Mouse (Mus musculus): ENCODE data around the gene Nrm. TPM values are rescaled to one million over a fixed set of nuclear protein-coding genes. Genes with fewer than 3 reads are reported as not detected.

Gene Nrm
- polyA plus RNA-seq, 1 experiment: 8.6 TPM

DNA sequence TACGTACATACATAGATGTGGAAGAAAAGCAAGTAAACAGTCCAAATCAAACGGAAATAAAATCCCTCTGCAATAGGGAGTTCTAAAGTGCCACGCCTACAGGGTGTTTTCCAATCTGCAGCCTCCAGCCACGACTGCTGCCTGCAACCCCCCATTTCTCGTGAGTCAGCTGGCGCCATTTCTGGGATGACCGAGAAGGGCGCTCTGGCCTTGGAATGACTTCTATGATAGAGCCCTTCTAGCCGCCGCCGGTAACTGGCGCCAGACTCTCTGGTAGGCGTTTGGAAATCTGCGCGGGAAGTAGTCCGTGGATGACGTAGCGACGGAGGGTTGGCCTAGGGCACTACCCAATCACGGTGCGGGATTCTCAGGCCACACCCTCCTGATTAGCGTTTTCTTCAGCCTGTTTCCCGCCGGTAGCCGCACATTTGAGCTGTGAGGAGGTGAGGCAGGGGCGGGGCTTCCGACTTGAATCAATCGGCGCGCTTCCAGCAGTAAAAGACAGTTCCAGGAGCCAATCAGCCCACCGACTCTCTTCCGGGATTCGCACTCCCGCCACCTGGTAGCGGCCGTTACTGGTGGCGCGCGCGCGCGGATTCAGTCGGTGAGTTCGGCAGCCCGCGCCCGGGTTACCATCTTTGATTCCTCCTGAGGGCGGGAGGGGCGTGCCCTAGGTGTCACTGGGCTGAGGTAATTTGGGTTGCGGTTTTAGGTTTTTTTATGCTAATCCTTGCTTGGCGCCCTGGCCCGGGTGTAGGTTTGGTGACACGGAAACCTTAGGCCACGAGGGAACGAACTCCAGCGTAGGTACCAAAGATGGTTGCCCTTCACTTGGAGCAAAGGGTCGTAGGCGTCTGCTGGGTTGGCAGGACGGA is 19.8 kb upstream of the Nrm start, which contains the start of gene Mdc1:
Gene Mdc1 (plus strand): TSS at position 440 of the 875 bp plus-strand sequence.
- Histone ChIP-seq H3K4me3 (replicated peaks; ENCODE audit: insufficient read depth, low read depth, low read length) (peak within 1 kb of the TSS; percentile 85), H3K27ac (ENCODE audit: insufficient read depth, low read length) (peak within 1 kb of the TSS; percentile 60), H3K27me3 (ENCODE audit: control insufficient read depth, insufficient read depth, low read length) (no peaks in the 10 kb centered on the region), H3K4me1 (ENCODE audit: control insufficient read depth, insufficient read depth, low read length) (peaks cover 3% of the 10 kb centered on the region; the same call in 1 of the 2 replicates)
- WGBS: under 1% methylated on average over 59 of the region's 59 CpGs
- TF ChIP-seq POLR2A (IDR thresholded peaks at IDR 0.05; ENCODE audit: borderline replicate concordance, insufficient read depth, low read length) (peak; percentile 69; the same call in 1 of the 2 replicates), CTCF (IDR thresholded peaks at IDR 0.05; ENCODE audit: borderline replicate concordance, insufficient read depth, low read depth, low read length) (no peak)
- peak; percentile 99 to 100 for DNase-seq

DNA sequence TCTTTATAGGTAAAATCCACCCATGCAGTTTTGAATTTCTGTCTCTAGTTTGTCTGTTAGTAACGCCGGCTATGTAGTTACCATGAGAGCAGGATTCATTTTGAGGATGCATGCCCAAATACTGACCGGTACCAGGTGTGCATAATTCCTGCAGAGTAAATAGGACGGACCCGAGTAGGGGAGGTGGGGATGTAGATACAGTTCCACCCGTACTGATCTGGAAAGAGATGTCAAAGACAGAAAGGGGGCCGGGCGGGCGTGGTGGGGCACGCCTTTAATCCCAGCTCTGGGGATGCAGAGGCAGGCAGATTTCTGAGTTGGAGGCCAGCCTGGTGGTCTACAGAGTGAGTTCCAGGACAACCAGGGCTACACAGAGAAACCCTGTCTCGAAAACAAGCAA is 19.1 kb upstream of the Nrm start:
- Histone ChIP-seq H3K27me3 (ENCODE audit: control insufficient read depth, insufficient read depth, low read length) (no peaks in the 10 kb centered on the region), H3K4me1 (ENCODE audit: control insufficient read depth, insufficient read depth, low read length) (no peaks in the 10 kb centered on the region), H3K27ac (ENCODE audit: insufficient read depth, low read length) (no peak overlapping the region), H3K4me3 (replicated peaks; ENCODE audit: insufficient read depth, low read depth, low read length) (peak overlapping the region; percentile 85)
- TF ChIP-seq CTCF (IDR thresholded peaks at IDR 0.05; ENCODE audit: borderline replicate concordance, insufficient read depth, low read depth, low read length): no peak
- WGBS: 12% methylated on average over 11 of the region's 11 CpGs
- DNase-seq: no peak

GRCm38 (mm10) chr17:35843514-35843913 is 17.6 kb upstream of the Nrm start:
- no peaks in the 10 kb centered on the region for H3K4me1 ChIP-seq (ENCODE audit: control insufficient read depth, insufficient read depth, low read length)
- no peak overlapping the region for H3K4me3 ChIP-seq (replicated peaks; ENCODE audit: insufficient read depth, low read depth, low read length)
- H3K27ac ChIP-seq (ENCODE audit: insufficient read depth, low read length): no peak overlapping the region
- no peak for TF ChIP-seq CTCF (IDR thresholded peaks at IDR 0.05; ENCODE audit: borderline replicate concordance, insufficient read depth, low read depth, low read length)
- no peak for TF ChIP-seq POLR2A (IDR thresholded peaks at IDR 0.05; ENCODE audit: borderline replicate concordance, insufficient read depth, low read length)
- H3K27me3 ChIP-seq (ENCODE audit: control insufficient read depth, insufficient read depth, low read length): no peaks in the 10 kb centered on the region
- WGBS: 97% methylated on average over 3 of the region's 3 CpGs
- DNase-seq: no peak

DNA sequence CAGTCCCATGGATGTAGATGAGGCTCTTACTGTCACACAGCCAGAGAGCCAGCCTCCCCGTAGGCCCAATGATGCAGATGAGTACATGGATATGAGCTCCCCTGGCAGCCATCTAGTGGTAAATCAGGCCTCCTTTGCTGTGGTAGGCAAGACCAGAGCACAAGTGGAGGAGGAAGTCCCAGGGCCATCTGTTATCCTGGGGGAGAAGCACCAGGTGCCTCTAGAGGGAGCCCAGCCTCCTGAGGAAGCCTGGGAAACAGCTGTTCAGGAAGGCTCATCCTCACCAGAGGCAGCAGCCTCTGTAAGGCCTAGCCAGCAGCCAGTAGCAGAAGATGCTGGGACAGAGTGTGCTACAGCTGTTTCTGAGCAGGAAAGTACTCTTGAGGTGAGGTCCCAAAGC is 13.0 kb upstream of the Nrm start:
- 16% methylated on average over 1 of the region's 1 CpGs for WGBS
- Histone ChIP-seq H3K4me1 (ENCODE audit: control insufficient read depth, insufficient read depth, low read length) (no peaks in the 10 kb centered on the region), H3K4me3 (replicated peaks; ENCODE audit: insufficient read depth, low read depth, low read length) (no peak overlapping the region), H3K27ac (ENCODE audit: insufficient read depth, low read length) (no peak overlapping the region), H3K27me3 (ENCODE audit: control insufficient read depth, insufficient read depth, low read length) (no peaks in the 10 kb centered on the region)
- TF ChIP-seq POLR2A (IDR thresholded peaks at IDR 0.05; ENCODE audit: borderline replicate concordance, insufficient read depth, low read length) (no peak), CTCF (IDR thresholded peaks at IDR 0.05; ENCODE audit: borderline replicate concordance, insufficient read depth, low read depth, low read length) (no peak)
- no peak for DNase-seq

DNA sequence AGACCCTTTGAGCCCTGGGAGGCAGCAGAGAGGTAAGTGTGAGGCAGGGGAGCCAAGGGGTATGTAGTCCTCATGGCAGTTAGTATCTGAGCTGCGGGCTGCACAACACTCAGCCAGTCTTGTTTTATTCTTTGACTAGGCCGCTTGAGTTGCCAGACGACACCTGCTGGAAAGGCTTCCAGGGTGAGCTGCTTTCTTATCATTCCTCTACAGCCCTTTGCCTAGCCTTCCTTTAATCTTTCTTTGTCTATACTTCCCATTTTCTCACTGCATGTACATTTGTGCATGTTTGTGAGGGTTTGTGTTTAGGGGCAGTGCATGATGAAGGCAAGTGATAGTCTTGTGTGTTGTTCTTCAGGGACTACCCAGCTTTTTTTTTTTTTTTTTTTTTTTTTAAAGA is 10.1 kb upstream of the Nrm start:
- no peak for DNase-seq
- H3K27me3 ChIP-seq (ENCODE audit: control insufficient read depth, insufficient read depth, low read length): no peaks in the 10 kb centered on the region
- H3K27ac ChIP-seq (ENCODE audit: insufficient read depth, low read length): no peak overlapping the region
- H3K4me1 ChIP-seq (ENCODE audit: control insufficient read depth, insufficient read depth, low read length): no peaks in the 10 kb centered on the region
- WGBS: 90% methylated on average over 3 of the region's 3 CpGs
- no peak for TF ChIP-seq CTCF (IDR thresholded peaks at IDR 0.05; ENCODE audit: borderline replicate concordance, insufficient read depth, low read depth, low read length)
- TF ChIP-seq POLR2A (IDR thresholded peaks at IDR 0.05; ENCODE audit: borderline replicate concordance, insufficient read depth, low read length): no peak
- H3K4me3 ChIP-seq (replicated peaks; ENCODE audit: insufficient read depth, low read depth, low read length): no peak overlapping the region

DNA sequence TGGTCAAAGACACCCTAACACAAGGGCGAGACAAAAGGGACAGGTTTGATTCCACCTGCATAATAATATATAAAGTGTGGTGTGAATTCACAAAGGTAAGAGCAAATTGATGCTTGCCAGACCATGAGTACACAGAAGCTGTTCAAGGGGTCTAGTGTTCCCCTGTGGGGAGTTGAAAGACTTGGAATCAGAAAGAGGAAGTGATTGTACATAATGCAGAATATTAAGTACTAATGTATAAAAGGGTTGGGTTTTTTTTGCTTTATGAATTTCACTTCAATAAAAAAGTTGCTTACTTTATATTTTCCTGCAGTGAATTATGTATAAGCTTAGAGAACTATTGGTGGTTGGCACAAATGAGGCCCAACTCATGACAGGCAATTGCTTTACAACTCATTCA is 1.7 kb upstream of the Nrm start:
- Histone ChIP-seq H3K4me1 (ENCODE audit: control insufficient read depth, insufficient read depth, low read length) (no peaks in the 10 kb centered on the region), H3K4me3 (replicated peaks; ENCODE audit: insufficient read depth, low read depth, low read length) (no peak overlapping the region), H3K27me3 (ENCODE audit: control insufficient read depth, insufficient read depth, low read length) (no peaks in the 10 kb centered on the region), H3K27ac (ENCODE audit: insufficient read depth, low read length) (no peak overlapping the region)
- TF ChIP-seq CTCF (IDR thresholded peaks at IDR 0.05; ENCODE audit: borderline replicate concordance, insufficient read depth, low read depth, low read length) (no peak), POLR2A (IDR thresholded peaks at IDR 0.05; ENCODE audit: borderline replicate concordance, insufficient read depth, low read length) (no peak)
- DNase-seq: no peak
- 95% methylated on average over 1 of the region's 1 CpGs for WGBS

GRCm38 (mm10) chr17:35859835-35860234 is 1.3 kb upstream of the Nrm start:
- H3K27me3 ChIP-seq (ENCODE audit: control insufficient read depth, insufficient read depth, low read length): no peaks in the 10 kb centered on the region
- H3K4me1 ChIP-seq (ENCODE audit: control insufficient read depth, insufficient read depth, low read length): no peaks in the 10 kb centered on the region
- H3K27ac ChIP-seq (ENCODE audit: insufficient read depth, low read length): no peak overlapping the region
- no peak for TF ChIP-seq CTCF (IDR thresholded peaks at IDR 0.05; ENCODE audit: borderline replicate concordance, insufficient read depth, low read depth, low read length)
- TF ChIP-seq POLR2A (IDR thresholded peaks at IDR 0.05; ENCODE audit: borderline replicate concordance, insufficient read depth, low read length): no peak
- WGBS: 81% methylated on average over 2 of the region's 2 CpGs
- DNase-seq: no peak
- no peak overlapping the region for H3K4me3 ChIP-seq (replicated peaks; ENCODE audit: insufficient read depth, low read depth, low read length)

GRCm38 (mm10) chr17:35860831-35861197 is 304 bp upstream of the Nrm start:
- no peaks in the 10 kb centered on the region for H3K4me1 ChIP-seq (ENCODE audit: control insufficient read depth, insufficient read depth, low read length)
- no peak for DNase-seq
- H3K27ac ChIP-seq (ENCODE audit: insufficient read depth, low read length): 0 out of 2 replicates have a peak overlapping the region, but pooled peaks have one; percentile 8
- TF ChIP-seq CTCF (IDR thresholded peaks at IDR 0.05; ENCODE audit: borderline replicate concordance, insufficient read depth, low read depth, low read length): no peak
- no peak for TF ChIP-seq POLR2A (IDR thresholded peaks at IDR 0.05; ENCODE audit: borderline replicate concordance, insufficient read depth, low read length)
- H3K4me3 ChIP-seq (replicated peaks; ENCODE audit: insufficient read depth, low read depth, low read length): peak overlapping the region; percentile 79
- no peaks in the 10 kb centered on the region for H3K27me3 ChIP-seq (ENCODE audit: control insufficient read depth, insufficient read depth, low read length)
- WGBS: 4% methylated on average over 12 of the region's 12 CpGs
